Mouse (Mus musculus): Measurements from ENCODE around the gene Opn1sw. TPM values are rescaled to one million over a fixed set of nuclear protein-coding genes. Genes with fewer than 3 reads are reported as not detected.
"Not testable (repeated sequence)": the region's sequence is repeated elsewhere in the genome, so short reads cannot be mapped to it uniquely, and the experiment has no call there.

The Opn1sw gene
- polyA plus RNA-seq, 1 experiment from 2014 or later = 0.37 TPM

DNA sequence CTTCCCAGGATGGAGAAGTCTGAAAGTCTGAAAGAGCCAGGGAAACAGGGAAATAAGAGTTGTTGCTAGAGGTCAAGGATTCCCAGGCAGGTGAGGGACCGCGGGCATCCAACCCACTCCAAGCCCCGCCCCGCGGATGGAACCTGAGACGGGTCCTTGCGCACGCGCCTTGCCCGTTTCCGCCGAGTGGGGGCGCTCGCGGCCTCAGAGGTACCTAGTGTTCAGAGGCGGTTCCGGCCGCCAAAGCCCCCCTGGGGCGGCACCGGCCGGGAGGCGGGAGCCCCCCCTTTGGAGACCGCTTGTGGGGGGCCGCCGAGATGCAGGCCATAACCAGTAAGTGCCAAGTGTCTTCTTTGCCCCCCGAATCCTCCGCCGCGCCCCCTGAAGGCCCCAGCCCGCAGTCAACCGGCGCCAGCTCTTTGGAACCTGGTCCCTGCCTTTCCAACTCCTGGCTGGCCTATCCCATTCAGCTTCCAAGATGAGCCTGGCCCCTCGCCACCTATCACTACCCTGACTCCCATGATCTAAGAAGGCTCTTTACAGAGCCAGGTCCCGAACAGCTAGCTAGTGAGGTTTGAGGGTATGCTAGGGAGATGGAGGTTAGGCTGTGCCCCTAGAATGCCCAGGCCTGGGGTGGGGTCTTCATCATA is 14.6 kb upstream of the Opn1sw start:
- Histone ChIP-seq H3K4me1 (ENCODE audit: control insufficient read depth, insufficient read depth, low read length) (no peaks in the 10 kb centered on the region), H3K9me3 (ENCODE audit: control insufficient read depth, low read length) (no peaks in the 10 kb centered on the region), H3K27me3 (ENCODE audit: control insufficient read depth, insufficient read depth, low read length) (no peaks in the 10 kb centered on the region), H3K27ac (ENCODE audit: low read depth, low read length) (no peak overlapping the region), H3K4me3 (ENCODE audit: low read depth, low read length) (no peak overlapping the region), H3K9ac (replicated peaks; ENCODE audit: low read depth, low read length) (no peak overlapping the region), H3K4me2 (ENCODE audit: low read depth, low read length) (no peak overlapping the region), H3K36me3 (ENCODE audit: control insufficient read depth, insufficient read depth, low read length) (no peaks in the 10 kb centered on the region)
- no peak for ATAC-seq (ENCODE audit: low read depth)
- 9% methylated on average over 34 of the region's 34 CpGs for WGBS

DNA sequence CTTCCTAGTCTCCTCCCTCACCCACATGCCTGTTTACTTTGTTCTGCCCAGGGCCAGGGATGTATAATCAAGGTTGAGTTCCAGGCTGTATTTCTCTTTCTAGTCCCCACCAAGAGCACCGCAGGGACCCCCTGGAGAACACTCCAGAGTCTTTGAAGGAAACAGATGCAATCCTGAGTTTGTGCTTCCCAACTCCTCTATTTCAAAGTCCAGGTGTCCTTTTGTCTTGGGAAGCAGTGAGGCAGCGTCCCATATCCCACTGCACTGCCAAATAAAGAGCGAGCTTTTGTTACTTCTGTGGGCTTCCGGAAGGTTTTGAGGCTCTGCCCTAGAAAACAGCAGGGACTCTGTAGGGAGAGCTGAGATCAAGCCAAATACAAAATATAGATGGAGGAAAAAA is 11.6 kb upstream of the Opn1sw start:
- no peak overlapping the region for H3K27ac ChIP-seq (ENCODE audit: low read depth, low read length)
- H3K9me3 ChIP-seq (ENCODE audit: control insufficient read depth, low read length) = no peaks in the 10 kb centered on the region
- H3K4me2 ChIP-seq (ENCODE audit: low read depth, low read length) = no peak overlapping the region
- no peaks in the 10 kb centered on the region for H3K4me1 ChIP-seq (ENCODE audit: control insufficient read depth, insufficient read depth, low read length)
- no peak overlapping the region for H3K9ac ChIP-seq (replicated peaks; ENCODE audit: low read depth, low read length)
- H3K4me3 ChIP-seq (ENCODE audit: low read depth, low read length) = no peak overlapping the region
- WGBS = 64% methylated on average over 4 of the region's 4 CpGs
- no peaks in the 10 kb centered on the region for H3K36me3 ChIP-seq (ENCODE audit: control insufficient read depth, insufficient read depth, low read length)
- no peaks in the 10 kb centered on the region; the same call in 1 of the 2 replicates for H3K27me3 ChIP-seq (ENCODE audit: control insufficient read depth, insufficient read depth, low read length)
- no peak for ATAC-seq (ENCODE audit: low read depth)

DNA sequence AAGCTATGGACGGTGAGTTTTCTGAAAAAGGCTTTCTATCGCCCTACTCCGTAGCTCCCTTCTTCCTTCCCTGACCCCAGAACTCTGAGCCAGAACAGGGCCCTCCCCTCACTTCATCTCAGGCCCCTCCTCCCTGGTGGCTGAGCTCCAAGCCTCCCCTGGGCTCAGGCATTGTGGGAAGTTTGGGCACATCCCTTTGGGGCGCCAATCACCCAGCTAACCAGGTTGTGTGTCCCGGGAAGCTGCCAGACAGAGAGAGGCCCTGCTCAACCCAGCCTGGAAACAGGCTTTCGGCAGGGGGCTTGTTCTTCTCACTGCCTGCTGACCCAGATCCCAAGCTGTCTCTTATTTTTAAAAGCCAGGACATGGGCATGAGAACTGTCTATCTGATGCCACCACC is 9.3 kb upstream of the Opn1sw start:
- ATAC-seq (ENCODE audit: low read depth) = peak; percentile 33; the same call in 1 of the 2 replicates
- H3K9me3 ChIP-seq (ENCODE audit: control insufficient read depth, low read length) = no peaks in the 10 kb centered on the region
- H3K36me3 ChIP-seq (ENCODE audit: control insufficient read depth, insufficient read depth, low read length) = no peaks in the 10 kb centered on the region
- WGBS = 10% methylated on average over 6 of the region's 6 CpGs
- H3K27ac ChIP-seq (ENCODE audit: low read depth, low read length) = peak overlapping the region; percentile 72
- no peaks in the 10 kb centered on the region; the same call in 1 of the 2 replicates for H3K27me3 ChIP-seq (ENCODE audit: control insufficient read depth, insufficient read depth, low read length)
- peak overlapping the region; percentile 72 for H3K9ac ChIP-seq (replicated peaks; ENCODE audit: low read depth, low read length)
- peak overlapping the region; percentile 70 for H3K4me2 ChIP-seq (ENCODE audit: low read depth, low read length)
- H3K4me3 ChIP-seq (ENCODE audit: low read depth, low read length) = peak overlapping the region; percentile 64
- no peaks in the 10 kb centered on the region for H3K4me1 ChIP-seq (ENCODE audit: control insufficient read depth, insufficient read depth, low read length)

- Histone ChIP-seq H3K27me3 (ENCODE audit: control insufficient read depth, insufficient read depth, low read length) (no peaks in the 10 kb centered on the region; the same call in 1 of the 2 replicates), H3K4me1 (ENCODE audit: control insufficient read depth, insufficient read depth, low read length) (no peaks in the 10 kb centered on the region), H3K4me2 (ENCODE audit: low read depth, low read length) (peak overlapping the region; percentile 70), H3K4me3 (ENCODE audit: low read depth, low read length) (peak overlapping the region; percentile 64), H3K9ac (replicated peaks; ENCODE audit: low read depth, low read length) (peak overlapping the region; percentile 72), H3K27ac (ENCODE audit: low read depth, low read length) (peak overlapping the region; percentile 72), H3K9me3 (ENCODE audit: control insufficient read depth, low read length) (no peaks in the 10 kb centered on the region), H3K36me3 (ENCODE audit: control insufficient read depth, insufficient read depth, low read length) (no peaks in the 10 kb centered on the region)
- WGBS = 2% methylated on average over 20 of the region's 24 CpGs
- peak; percentile 77 for ATAC-seq (ENCODE audit: low read depth)
Measured at GRCm38 (mm10) chr6:29396714-29397540, 8.7 kb upstream of the Opn1sw start.

DNA sequence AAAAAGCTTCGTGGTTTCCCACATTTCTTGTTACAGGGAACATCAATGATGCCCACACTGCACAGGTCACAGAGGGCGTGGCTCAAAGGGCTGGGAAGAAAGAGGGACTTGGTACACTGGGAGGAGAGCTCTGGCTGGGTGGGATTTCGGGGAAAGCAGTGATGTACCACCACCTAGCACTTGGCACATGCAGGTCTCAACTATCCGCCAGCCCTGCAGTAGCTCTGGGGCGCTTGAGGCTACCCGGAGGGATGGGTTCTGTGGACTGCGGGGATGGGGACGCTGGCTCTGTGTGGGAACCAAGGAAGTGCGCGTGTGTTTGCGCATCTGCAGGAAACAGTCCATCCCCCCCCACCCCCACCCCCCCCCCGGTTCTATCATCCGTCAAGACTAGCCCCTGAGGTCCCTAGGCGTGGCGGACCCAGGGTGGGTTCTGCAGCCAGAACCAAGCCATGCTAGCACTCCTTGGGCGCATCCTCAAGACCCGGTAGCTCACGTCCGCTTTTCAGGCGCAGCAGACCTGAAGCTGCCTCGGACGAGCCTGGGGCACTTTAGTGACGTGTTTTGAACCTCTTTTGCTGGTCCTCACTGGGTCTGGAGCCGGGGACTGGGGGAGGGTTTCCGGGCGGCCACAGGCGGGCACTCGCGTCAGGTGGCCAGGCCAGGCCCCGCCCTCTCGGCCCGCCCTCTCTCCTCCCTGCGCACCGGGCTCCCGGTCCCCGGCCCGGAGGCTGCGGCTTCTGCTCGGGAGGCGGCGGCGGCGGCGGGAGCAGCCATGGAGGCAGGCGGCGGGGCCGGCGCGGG is 7.8 kb upstream of the Opn1sw start, which contains the start of gene Ccdc136:
Ccdc136 (plus strand) TSS at position 400 of the 804 bp plus-strand sequence.
- peak within 1 kb of the TSS; percentile 72 for H3K27ac ChIP-seq (ENCODE audit: low read depth, low read length)
- no peaks in the 10 kb centered on the region; the same call in 1 of the 2 replicates for H3K27me3 ChIP-seq (ENCODE audit: control insufficient read depth, insufficient read depth, low read length)
- 1% methylated on average over 42 of the region's 49 CpGs for WGBS
- ATAC-seq (ENCODE audit: low read depth) = peak; percentile 94
- H3K4me2 ChIP-seq (ENCODE audit: low read depth, low read length) = peak within 1 kb of the TSS; percentile 70
- H3K9me3 ChIP-seq (ENCODE audit: control insufficient read depth, low read length) = no peaks in the 10 kb centered on the region
- H3K36me3 ChIP-seq (ENCODE audit: control insufficient read depth, insufficient read depth, low read length) = no peaks in the 10 kb centered on the region
- peak within 1 kb of the TSS; percentile 72 for H3K9ac ChIP-seq (replicated peaks; ENCODE audit: low read depth, low read length)
- peak within 1 kb of the TSS; percentile 64 for H3K4me3 ChIP-seq (ENCODE audit: low read depth, low read length)
- no peaks in the 10 kb centered on the region for H3K4me1 ChIP-seq (ENCODE audit: control insufficient read depth, insufficient read depth, low read length)

GRCm38 (mm10) chr6:29394286-29394685 is 6.0 kb upstream of the Opn1sw start:
- no peaks in the 10 kb centered on the region for H3K36me3 ChIP-seq (ENCODE audit: control insufficient read depth, insufficient read depth, low read length)
- no peaks in the 10 kb centered on the region for H3K9me3 ChIP-seq (ENCODE audit: control insufficient read depth, low read length)
- no peak overlapping the region for H3K4me2 ChIP-seq (ENCODE audit: low read depth, low read length)
- no peak overlapping the region for H3K27ac ChIP-seq (ENCODE audit: low read depth, low read length)
- no peak for ATAC-seq (ENCODE audit: low read depth)
- H3K4me3 ChIP-seq (ENCODE audit: low read depth, low read length) = no peak overlapping the region
- 83% methylated on average over 1 of the region's 1 CpGs for WGBS
- H3K9ac ChIP-seq (replicated peaks; ENCODE audit: low read depth, low read length) = no peak overlapping the region
- no peaks in the 10 kb centered on the region for H3K4me1 ChIP-seq (ENCODE audit: control insufficient read depth, insufficient read depth, low read length)
- H3K27me3 ChIP-seq (ENCODE audit: control insufficient read depth, insufficient read depth, low read length) = no peaks in the 10 kb centered on the region; the same call in 1 of the 2 replicates

DNA sequence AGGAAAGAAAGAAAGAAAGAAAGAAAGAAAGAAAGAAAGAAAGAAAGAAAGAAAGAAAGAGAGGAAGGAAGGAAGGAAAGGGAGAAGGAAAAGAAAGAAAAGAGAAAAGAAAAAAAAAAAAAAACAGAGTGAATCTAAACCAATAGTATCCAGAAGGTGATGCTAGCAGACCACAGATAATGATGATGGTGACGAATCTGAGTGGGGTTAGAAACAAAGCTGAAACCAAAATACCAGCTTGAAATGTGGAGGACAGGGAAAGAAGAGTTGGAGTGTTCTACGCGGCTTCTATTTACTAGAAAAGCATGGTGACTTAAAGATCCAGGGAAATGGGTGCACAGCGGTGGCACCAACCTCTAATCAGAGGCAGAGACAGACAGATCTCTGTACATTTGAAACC is 3.5 kb upstream of the Opn1sw start:
- ATAC-seq (ENCODE audit: low read depth) = no peak
- H3K9ac ChIP-seq (replicated peaks; ENCODE audit: low read depth, low read length) = no peak overlapping the region
- H3K36me3 ChIP-seq (ENCODE audit: control insufficient read depth, insufficient read depth, low read length) = no peaks in the 10 kb centered on the region
- no peak overlapping the region for H3K4me3 ChIP-seq (ENCODE audit: low read depth, low read length)
- H3K4me1 ChIP-seq (ENCODE audit: control insufficient read depth, insufficient read depth, low read length) = no peaks in the 10 kb centered on the region
- no peak overlapping the region for H3K27ac ChIP-seq (ENCODE audit: low read depth, low read length)
- 69% methylated on average over 4 of the region's 4 CpGs for WGBS
- H3K9me3 ChIP-seq (ENCODE audit: control insufficient read depth, low read length) = no peaks in the 10 kb centered on the region
- no peak overlapping the region for H3K4me2 ChIP-seq (ENCODE audit: low read depth, low read length)
- H3K27me3 ChIP-seq (ENCODE audit: control insufficient read depth, insufficient read depth, low read length) = no peaks in the 10 kb centered on the region; the same call in 1 of the 2 replicates

DNA sequence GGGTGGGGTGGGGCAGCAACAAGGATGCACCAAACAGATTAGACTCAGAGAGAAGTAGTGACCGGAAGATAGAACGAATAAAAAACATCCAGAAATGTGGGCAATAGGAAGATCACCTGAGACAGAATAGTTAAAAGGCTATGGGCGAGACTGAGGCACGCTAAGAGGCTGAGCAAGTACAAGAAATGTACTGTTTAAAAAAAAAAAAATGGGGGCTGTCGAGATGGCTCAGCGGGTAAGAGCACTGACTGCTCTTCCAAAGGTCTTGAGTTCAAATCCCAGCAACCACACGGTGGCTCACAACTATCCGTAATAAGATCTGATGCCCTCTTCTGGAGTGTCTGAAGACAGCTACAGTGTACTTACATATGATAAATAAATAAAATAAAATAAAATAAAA is 3.0 kb upstream of the Opn1sw start:
- not testable (repeated sequence) for H3K27me3 ChIP-seq (ENCODE audit: control insufficient read depth, insufficient read depth, low read length); H3K4me1 ChIP-seq (ENCODE audit: control insufficient read depth, insufficient read depth, low read length); H3K9ac ChIP-seq (replicated peaks; ENCODE audit: low read depth, low read length); H3K9me3 ChIP-seq (ENCODE audit: control insufficient read depth, low read length); H3K27ac ChIP-seq (ENCODE audit: low read depth, low read length); H3K36me3 ChIP-seq (ENCODE audit: control insufficient read depth, insufficient read depth, low read length); H3K4me3 ChIP-seq (ENCODE audit: low read depth, low read length); ATAC-seq (ENCODE audit: low read depth); H3K4me2 ChIP-seq (ENCODE audit: low read depth, low read length)
- WGBS = 82% methylated on average over 8 of the region's 8 CpGs
